Mouse (Mus musculus) stomach, embryonic 14.5 days (tissue): ENCODE data around the gene E4f1. TPM values are rescaled to one million over a fixed set of nuclear protein-coding genes. Genes with fewer than 3 reads are reported as not detected.
A peak's percentile ranks its signal among the peaks of the same experiment; 100 is the strongest.

ENCODE experiments used
- ATAC-seq: fragments of 200-750 bp; cut with Nextera tagmentation; 2 replicates; pipeline ENCODE4 v1.8.0; 2017; ENCODE audit warnings: low read depth, moderate TSS enrichment; ENCODE audit not compliant: insufficient number of reproducible peaks, insufficient read depth, low FRiP score
- H3K27ac ChIP-seq: fragments of 300-500 bp; sonication (generic); 2 replicates; pipeline ENCODE4 v1.5.1; 2014; ENCODE audit warnings: mild to moderate bottlenecking, low read length, moderate library complexity, mixed read lengths
- H3K27me3 ChIP-seq: fragments of 300-500 bp; sonication (generic); 2 replicates; pipeline ENCODE4 v1.6.1; 2014; ENCODE audit warnings: low read length, control low read depth, mixed read lengths; ENCODE audit not compliant: control insufficient read depth, insufficient read depth
- H3K36me3 ChIP-seq: fragments of 300-500 bp; sonication (generic); 2 replicates; pipeline ENCODE4 v1.6.1; 2014; ENCODE audit warnings: mild to moderate bottlenecking, control low read depth, low read length, moderate library complexity, mixed read lengths; ENCODE audit not compliant: control insufficient read depth, insufficient read depth
- H3K4me1 ChIP-seq: fragments of 300-500 bp; sonication (generic); 2 replicates; pipeline ENCODE4 v1.6.1; 2014; ENCODE audit warnings: low read length, control low read depth, mixed read lengths; ENCODE audit not compliant: control insufficient read depth, insufficient read depth
- H3K4me2 ChIP-seq: fragments of 300-500 bp; sonication (generic); replicated peaks from 2 replicates; pipeline ENCODE4 v1.6.1; 2014; ENCODE audit warnings: low read depth, low read length, control low read depth
- H3K4me3 ChIP-seq: fragments of 300-500 bp; sonication (generic); 2 replicates; pipeline ENCODE4 v1.5.1; 2014; ENCODE audit warnings: low read depth, low read length, control low read depth
- H3K9ac ChIP-seq: fragments of 300-500 bp; sonication (generic); replicated peaks from 2 replicates; pipeline ENCODE4 v1.6.1; 2014; ENCODE audit warnings: low read depth, mild to moderate bottlenecking, control low read depth, low read length, moderate library complexity, mixed read lengths
- H3K9me3 ChIP-seq: fragments of 300-500 bp; sonication (generic); 2 replicates; pipeline ENCODE4 v1.6.1; 2016; ENCODE audit warnings: low read depth, low read length, control low read depth; ENCODE audit not compliant: control insufficient read depth
- WGBS: fragments of 180-500 bp; shearing (Covaris S2); extraction: QIAGEN DNeasy Blood & Tissue Kit; methylation state at CpG from one replicate; pipeline ENCODE4 v1.1.7; 2014; 5-methylcytosine and 5-hydroxymethylcytosine counted together
- polyA plus RNA-seq: library from polyadenylated mRNA; unstranded; fragments of >200 nt; fragmentation: Nextera tagmentation; extraction: Ambion mirVana; gene quantifications from 2 replicates; pipeline ENCODE4 v1.2.1, GENCODE M21; 2014

E4f1 gene
- polyA plus RNA-seq, 1 experiment from 2014 or later = 28.5 TPM

GRCm38 (mm10) chr17:24477985-24478600 is 8.0 kb upstream of the E4f1 start:
- peak overlapping the region; percentile 49 for H3K4me2 ChIP-seq
- ATAC-seq = peak; percentile 7; the same call in 1 of the 2 replicates
- WGBS = 42% methylated on average over 11 of the region's 11 CpGs
- H3K27me3 ChIP-seq = no peaks in the 10 kb centered on the region
- H3K4me1 ChIP-seq = peaks cover 11% of the 10 kb centered on the region
- no peaks in the 10 kb centered on the region for H3K9me3 ChIP-seq
- peak overlapping the region; percentile 62 for H3K4me3 ChIP-seq
- H3K27ac ChIP-seq = no peak overlapping the region
- peaks cover 24% of the 10 kb centered on the region for H3K36me3 ChIP-seq
- peak overlapping the region; percentile 51 for H3K9ac ChIP-seq

- Histone ChIP-seq H3K9ac (0 out of 2 replicates have a peak overlapping the region, but pooled peaks have one; percentile 51), H3K4me2 (peak overlapping the region; percentile 49), H3K36me3 (peaks cover 26% of the 10 kb centered on the region), H3K9me3 (no peaks in the 10 kb centered on the region), H3K27ac (no peak overlapping the region), H3K27me3 (no peaks in the 10 kb centered on the region), H3K4me3 (no peak overlapping the region), H3K4me1 (peaks cover 18% of the 10 kb centered on the region)
- 93% methylated on average over 20 of the region's 20 CpGs for WGBS
- no peak for ATAC-seq
These were observed 7.2 kb upstream of the E4f1 start for GRCm38 (mm10) chr17:24477053-24477984.

- ATAC-seq = no peak
- H3K27ac ChIP-seq = no peak overlapping the region
- no peak overlapping the region for H3K4me2 ChIP-seq
- peaks cover 29% of the 10 kb centered on the region for H3K4me1 ChIP-seq
- peaks cover 26% of the 10 kb centered on the region for H3K36me3 ChIP-seq
- H3K9ac ChIP-seq = no peak overlapping the region
- H3K4me3 ChIP-seq = no peak overlapping the region
- 95% methylated on average over 10 of the region's 10 CpGs for WGBS
- no peaks in the 10 kb centered on the region for H3K9me3 ChIP-seq
- no peaks in the 10 kb centered on the region for H3K27me3 ChIP-seq
These were observed 6.1 kb upstream of the E4f1 start for GRCm38 (mm10) chr17:24476022-24476776.

GRCm38 (mm10) chr17:24475586-24475985 is 5.5 kb upstream of the E4f1 start:
- no peak overlapping the region for H3K4me3 ChIP-seq
- H3K36me3 ChIP-seq = peaks cover 26% of the 10 kb centered on the region
- H3K27ac ChIP-seq = no peak overlapping the region
- no peaks in the 10 kb centered on the region for H3K9me3 ChIP-seq
- no peak overlapping the region for H3K4me2 ChIP-seq
- peaks cover 29% of the 10 kb centered on the region for H3K4me1 ChIP-seq
- no peak for ATAC-seq
- H3K27me3 ChIP-seq = no peaks in the 10 kb centered on the region
- H3K9ac ChIP-seq = no peak overlapping the region
- WGBS = 92% methylated on average over 6 of the region's 6 CpGs

- Histone ChIP-seq H3K36me3 (peaks cover 26% of the 10 kb centered on the region), H3K9ac (no peak overlapping the region), H3K27me3 (no peaks in the 10 kb centered on the region), H3K4me1 (peaks cover 29% of the 10 kb centered on the region), H3K27ac (no peak overlapping the region), H3K9me3 (no peaks in the 10 kb centered on the region), H3K4me3 (no peak overlapping the region), H3K4me2 (no peak overlapping the region)
- 78% methylated on average over 5 of the region's 5 CpGs for WGBS
- ATAC-seq = no peak
These were observed 4.4 kb upstream of the E4f1 start for GRCm38 (mm10) chr17:24474557-24474956.

- 0 out of 2 replicates have a peak within 1 kb of the TSS, but pooled peaks have one; percentile 5 for H3K4me2 ChIP-seq
- WGBS = 75% methylated on average over 6 of the region's 6 CpGs
- H3K4me1 ChIP-seq = peaks cover 29% of the 10 kb centered on the region
- no peak for ATAC-seq
- no peaks in the 10 kb centered on the region for H3K9me3 ChIP-seq
- no peaks in the 10 kb centered on the region for H3K27me3 ChIP-seq
- no peak within 1 kb of the TSS for H3K4me3 ChIP-seq
- no peak within 1 kb of the TSS for H3K9ac ChIP-seq
- H3K27ac ChIP-seq = peak within 1 kb of the TSS; percentile 67
- peaks cover 26% of the 10 kb centered on the region for H3K36me3 ChIP-seq
These were observed 3.6 kb upstream of the E4f1 start, which contains the start of gene Bricd5 for GRCm38 (mm10) chr17:24473612-24474275. Bricd5 (plus strand) TSS chr17:24473884.

- peak overlapping the region; percentile 27; the same call in 1 of the 2 replicates for H3K27ac ChIP-seq
- 0 out of 2 replicates have a peak overlapping the region, but pooled peaks have one; percentile 93 for H3K4me2 ChIP-seq
- no peak overlapping the region for H3K4me3 ChIP-seq
- H3K9ac ChIP-seq = no peak overlapping the region
- H3K9me3 ChIP-seq = no peaks in the 10 kb centered on the region
- ATAC-seq = no peak
- 80% methylated on average over 4 of the region's 4 CpGs for WGBS
- no peaks in the 10 kb centered on the region for H3K27me3 ChIP-seq
- H3K36me3 ChIP-seq = peaks cover 26% of the 10 kb centered on the region
- H3K4me1 ChIP-seq = peaks cover 24% of the 10 kb centered on the region
These were observed 2.4 kb upstream of the E4f1 start for GRCm38 (mm10) chr17:24472512-24472911.
